Mouse (Mus musculus) kidney, postnatal 25 days (tissue): ENCODE data around the gene Gcdh.

Experiments used
- DNase-seq, 2 experiments: peaks; one replicate each; pipeline ENCODE4 v3.0.0; 2021; ENCODE audit warnings: mixed read lengths in 2 of 2

The Gcdh gene

DNA sequence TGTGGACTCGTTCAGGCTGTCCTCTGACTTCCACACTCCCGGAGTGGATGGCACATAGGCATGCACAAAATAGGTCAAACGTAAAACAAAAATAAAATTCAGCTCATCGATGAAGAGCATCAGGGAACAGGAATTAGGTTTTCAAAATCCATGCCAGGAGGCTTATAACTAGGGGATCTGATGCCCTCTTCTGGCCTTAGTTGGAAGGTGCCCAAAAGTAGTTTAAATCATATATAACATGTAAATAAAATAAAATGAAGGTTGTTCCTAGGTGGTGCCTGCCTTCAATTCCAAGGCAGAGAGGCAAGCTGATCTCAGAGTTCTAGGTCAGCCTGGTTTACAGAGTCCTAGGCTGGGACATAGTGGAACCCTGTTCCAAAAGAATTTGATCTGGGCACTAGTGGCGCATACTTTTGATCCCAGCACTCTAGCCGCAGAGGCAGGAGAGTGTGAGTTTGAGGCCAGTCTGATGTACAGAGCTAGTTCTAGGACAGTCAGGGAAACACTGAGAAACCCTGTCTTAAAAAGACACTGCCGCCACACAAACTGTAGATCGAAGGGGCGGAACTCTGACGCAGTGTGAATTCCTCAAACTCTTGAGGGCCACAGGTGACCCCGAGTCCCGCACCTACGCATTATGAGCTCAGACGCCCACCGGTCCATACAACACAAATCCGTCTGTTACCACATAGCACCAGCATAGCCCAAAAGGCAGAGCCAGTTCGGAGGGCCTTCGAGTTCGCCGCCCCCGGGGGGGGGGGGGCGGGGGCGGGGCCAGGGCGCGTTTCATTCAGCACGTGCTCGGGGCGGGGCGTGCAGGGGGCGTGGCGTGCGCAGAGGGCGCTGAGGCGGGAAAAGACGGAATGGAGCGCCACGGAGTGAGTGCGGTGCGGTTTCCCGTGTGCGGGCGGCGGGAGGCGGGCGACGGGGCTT, 22.1 kb downstream of the Gcdh start, which contains the start of gene Syce2:
TSS of gene Syce2 (plus strand) at position 736 of the 933 bp plus-strand sequence.
- DNase-seq: peak; percentile 90 to 91

DNA sequence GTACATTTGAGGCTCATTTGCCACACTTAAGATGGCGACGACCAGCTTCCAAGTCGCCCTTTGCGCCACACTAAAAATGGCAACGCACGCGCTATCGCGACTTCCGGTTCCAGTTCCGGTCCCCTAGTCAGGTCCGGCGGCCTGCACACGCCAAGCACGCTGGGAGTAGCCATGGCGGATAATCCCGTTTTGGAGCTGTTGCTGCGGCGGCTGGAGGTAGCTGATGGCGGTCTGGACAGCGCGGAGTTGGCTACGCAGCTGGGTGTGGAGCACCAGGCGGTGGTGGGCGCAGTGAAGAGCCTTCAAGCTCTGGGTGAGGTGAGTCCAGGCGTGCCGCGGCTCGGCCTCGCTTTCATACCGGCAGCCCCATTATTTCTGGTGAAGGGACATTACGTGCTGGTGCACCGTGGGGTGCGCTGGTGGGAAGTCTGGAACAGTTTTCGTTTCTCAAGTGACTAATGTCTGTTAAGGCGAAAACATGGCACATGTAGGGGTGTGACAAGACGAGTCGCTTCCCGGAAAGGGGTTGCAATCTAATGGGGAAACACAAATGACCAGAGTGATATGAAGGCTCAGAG, 36.8 kb downstream of the Gcdh start, which contains the start of gene Farsa:
TSS of gene Farsa (plus strand) at position 126 of the 578 bp plus-strand sequence.
- DNase-seq: peak; percentile 95 to 96

DNA sequence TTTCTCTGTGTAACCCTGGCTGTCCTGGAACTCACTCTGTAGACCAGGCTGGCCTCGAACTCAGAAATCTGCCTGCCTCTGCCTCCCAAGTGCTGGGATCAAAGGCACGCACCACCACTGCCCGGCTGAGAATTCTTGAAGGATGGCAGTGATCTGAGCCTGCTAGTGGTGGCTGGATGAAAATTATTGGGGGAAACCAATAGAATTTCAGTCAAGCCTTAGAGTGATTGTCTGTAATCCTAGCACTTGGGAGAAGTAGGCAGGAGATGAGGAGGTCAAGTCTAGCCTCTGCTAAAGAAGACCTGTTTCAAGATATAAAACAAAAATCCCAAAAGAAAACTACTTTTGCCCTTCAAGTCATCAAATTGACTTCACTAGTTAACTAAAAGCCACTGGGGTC, 37.3 kb downstream of the Gcdh start:
- DNase-seq: no peak

DNA sequence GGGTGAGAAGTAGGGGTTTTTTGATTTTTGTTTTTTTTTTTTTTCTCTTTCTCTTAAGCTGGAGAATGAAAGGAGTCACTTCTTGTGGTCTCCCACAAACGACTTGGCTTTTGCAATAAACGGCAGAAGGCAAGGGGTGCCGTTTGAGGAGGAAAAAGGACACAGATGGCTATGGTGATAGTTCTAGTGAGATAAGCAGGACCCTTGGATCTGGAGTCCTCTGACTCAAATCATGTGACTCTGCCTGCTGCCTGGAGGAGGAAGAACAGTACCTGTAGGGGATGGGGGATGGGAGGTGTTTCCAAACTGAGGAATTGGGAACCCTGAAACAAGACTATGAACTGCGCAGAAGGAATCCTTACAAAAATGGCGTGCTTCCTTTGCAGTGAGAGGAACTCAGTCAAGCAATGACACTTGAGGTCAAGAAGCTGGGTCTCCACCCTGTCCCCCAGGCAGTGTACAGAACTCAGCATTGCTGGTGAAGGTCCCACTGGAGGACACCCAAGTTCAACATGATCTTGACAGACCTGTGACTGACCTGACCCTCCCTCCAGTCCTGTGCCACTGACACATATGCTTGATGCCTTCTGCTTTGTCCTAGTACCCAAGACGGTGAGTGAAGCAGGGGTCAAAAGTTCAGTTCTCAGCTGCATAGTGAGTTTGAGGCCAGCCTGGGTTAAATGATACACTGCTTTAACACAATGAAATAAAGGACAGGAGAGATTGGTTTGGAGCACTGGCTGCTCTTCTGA, 45.9 kb downstream of the Gcdh start:
- DNase-seq: peak in 1 of 2 experiments; percentile 34

DNA sequence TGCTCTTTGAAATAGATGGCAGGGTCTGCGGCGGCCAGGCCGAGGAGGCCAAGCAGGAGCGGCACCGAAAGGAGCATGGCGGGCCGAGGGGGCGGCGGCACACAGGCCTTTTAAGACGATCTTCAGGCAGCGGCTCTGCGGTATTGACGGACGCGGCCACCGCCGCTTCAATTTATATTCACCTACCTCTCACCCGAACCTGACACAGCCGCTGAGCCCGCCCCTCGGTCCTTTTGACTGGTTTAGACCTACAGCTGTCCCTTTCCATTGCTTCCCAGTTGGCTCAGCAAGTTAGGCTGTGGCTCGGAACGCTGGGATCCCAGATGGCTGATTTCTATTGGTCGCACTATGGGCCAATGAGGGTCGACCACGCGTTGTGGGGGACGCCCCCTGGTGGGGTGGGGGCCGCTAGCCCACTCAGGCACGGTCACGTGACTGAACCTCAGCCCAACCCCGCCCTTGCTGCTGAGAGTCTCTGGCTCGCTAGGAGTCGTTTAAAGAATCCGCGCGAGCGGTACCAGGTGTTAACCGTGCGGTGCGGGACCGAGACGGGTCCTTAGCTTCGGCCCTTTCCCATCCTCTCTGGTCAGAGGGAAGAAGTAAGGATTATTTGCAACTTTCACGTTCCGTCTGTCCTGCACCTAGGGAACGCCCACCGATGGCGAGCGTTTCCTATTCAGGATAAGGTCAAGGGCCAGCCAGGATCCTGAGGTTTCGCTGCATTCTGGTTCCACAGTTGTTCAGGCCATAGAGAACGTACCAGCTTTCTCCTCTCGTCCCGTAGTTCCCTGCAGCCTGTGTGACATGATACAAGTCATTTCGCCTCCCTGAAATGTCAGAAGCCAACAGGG, 46.8 kb downstream of the Gcdh start, which contains the start of gene Calr:
TSS of gene Calr (minus strand) at position 213 of the 851 bp plus-strand sequence.
- DNase-seq: peak; percentile 99 to 100

DNA sequence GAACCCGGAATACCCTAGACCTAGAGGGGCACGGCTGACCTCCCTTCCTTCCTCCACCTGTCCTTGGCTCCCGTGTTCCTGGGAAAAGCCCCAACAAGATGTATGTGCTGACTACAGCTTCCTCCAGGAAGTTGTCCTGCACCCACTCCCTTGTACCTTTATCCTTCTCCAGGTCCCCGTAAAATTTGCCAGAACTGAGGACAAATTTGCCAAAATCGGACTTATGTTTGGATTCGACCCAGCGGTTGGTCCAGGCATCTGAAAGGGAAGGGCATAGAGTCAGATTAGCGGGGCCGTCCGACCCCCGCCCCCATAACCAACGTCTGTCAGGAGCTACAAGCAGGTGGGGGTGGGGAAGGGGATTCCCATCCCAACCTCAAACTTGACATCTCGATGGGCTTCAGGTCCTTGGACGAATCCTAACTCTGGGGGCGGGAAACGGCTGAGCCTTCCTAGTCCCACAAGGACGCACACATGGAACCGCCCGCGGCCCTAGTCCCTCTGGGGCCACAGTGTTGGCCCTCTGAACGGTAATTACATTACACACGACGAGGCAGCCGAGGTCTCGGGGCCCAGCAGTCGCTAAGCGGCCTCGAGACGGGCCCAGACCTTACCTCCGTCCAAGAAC, 47.5 kb downstream of the Gcdh start:
- DNase-seq: no peak

DNA sequence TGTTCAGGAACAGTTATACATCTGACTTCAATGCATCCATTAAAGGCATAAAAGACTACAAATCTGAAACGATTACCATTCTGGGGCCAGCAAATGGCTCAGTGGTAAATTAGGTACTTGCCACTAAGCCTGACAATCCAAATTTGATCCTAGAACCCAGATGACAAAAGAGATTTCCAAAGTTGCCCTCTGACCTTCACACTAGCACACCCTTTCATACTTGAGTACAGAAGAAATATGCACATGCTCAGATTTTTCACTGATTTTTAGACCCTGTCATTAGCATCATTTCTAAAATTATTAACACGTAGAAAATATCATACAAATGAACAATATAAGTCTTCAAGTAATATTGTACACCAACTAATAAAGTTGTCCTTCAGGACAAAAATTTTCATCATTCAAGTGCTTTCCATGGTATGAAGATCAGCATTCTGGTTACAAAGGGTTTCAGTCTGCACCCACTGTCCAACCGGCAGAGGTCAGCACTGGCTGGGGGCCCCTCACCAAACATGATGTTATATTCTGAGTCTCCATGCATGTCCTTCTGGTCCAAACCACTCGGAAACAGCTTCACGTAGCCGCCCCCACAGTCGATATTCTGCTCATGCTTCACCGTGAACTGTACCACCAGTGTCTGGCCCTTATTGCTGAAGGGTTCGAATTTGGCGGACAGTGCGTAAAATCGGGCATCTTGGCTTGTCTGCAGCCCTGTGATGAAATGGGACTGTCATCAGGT, 48.2 kb downstream of the Gcdh start:
- peak; percentile 45 to 66 for DNase-seq

DNA sequence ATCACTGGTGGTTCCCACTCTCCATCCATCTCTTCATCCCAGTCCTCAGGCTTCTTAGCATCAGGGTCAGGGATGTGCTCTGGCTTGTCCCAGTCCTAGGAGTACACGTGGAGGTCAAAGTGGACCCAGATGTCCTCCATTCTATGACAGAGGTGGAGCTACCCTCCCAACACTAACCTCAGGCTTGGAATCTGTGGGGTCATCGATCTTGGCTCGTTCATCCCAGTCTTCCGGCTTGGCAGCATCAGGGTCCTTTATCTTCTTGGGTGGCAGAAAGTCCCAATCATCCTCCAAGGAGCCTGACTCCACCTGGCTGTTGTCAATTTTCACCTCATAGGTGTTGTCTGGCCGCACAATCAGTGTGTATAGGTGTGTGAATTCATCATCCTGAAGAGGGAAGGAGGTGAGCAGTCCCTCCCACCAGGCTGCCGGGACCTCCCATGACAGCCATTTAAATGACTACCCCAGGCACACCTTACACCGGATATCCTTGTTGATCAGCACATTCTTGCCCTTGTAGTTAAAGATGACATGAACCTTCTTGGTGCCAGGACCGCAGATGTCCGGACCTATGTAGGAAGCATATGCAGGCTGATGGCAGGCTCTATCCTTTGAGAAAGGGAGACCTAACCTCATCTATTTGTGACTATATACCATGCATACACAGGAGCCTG, 49.2 kb downstream of the Gcdh start:
- peak in 1 of 2 experiments; percentile 33 for DNase-seq

DNA sequence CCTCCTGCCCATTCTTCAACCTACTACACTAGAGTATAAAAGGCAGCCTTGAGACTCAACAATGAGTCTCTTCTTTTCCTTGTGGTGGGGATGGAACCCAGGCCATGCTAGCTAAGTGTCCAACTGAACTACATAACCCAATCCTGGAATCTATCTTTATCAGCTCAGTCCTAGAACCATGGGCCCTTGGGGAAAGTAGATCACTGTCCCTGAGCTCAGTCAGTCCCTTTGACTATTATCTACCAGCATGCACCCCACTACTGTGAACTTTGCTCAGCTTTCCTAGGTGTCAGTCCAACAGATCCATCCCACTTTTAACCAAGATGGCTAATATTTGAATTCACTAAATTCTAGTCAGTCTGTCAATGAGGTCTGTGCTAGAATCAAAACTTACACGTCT, 52.2 kb downstream of the Gcdh start:
- no peak for DNase-seq

DNA sequence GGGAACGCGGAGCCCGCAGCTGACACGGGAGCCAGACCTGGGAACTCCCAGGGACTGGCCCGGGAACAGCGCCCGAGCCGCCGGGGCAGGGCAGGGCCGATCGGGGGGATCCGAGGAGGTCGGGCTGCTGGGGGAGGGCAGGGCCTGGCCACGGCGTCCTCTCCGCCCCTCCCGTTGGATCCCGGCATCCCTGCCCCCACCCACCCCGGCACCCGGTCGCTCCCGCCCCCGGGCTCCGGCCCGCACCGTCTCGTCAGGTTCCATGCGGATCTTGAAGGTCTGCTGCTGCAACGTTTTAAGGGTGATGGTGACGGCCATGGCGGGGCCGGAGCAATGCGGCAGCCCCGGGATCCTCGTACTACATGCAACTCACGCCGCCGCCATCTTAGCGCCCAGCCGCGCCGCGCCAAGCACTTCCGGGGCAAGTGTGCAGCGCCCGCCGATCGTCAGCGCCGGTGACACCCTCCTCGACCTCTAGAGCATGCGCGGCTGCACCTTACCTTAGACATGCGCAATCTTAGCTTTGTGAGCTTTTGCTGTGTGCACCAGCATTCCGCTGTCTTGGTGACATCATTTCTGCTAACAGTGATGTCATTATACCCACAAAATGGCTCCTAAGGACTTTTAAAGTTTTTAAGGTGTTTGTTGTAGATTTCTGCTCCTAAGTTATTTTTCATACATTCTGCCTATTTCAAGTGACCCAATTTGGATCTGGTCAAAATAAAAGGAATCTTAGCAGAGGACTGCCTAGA, 53.3 kb downstream of the Gcdh start, which contains the start of gene Rad23a:
TSS of gene Rad23a (minus strand) at position 418 of the 752 bp plus-strand sequence.
- DNase-seq: peak; percentile 91 to 96

DNA sequence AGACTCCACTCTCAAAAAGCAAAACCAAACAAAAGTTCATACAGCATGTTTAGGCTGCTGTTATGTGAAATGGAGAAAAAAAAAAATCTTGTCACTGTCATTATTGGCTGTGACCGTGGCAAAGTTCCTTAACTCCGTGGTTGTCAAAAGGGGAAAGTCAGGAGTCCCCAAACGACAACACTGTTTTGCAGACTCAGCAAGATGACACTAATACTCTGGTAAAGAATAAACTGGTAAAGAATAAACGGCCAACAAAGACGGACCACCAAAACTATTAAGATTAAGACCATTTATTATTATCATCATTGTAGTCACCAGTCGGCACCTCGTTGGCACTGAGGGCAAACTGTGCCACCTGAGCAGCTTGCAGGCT, 53.9 kb downstream of the Gcdh start:
- DNase-seq: no peak

DNA sequence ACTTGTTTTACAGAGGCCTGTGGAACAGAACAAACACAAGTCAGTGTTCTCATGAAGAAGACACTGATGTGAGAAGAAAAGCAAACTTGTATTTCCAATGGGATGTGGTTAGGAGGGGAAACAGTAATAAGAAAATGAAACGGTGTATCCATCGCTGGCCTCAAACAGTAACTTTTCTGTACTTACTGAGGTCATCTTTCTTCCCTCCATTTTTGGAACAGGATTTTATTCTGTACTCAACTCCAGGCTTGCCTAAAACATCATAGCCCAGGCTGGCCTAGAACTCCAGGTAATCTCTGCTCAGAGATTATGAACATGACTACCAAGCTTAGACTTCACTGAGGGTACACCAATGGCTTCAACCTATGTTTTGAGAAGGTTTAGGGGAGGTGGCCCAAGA, 54.3 kb downstream of the Gcdh start:
- DNase-seq: no peak

DNA sequence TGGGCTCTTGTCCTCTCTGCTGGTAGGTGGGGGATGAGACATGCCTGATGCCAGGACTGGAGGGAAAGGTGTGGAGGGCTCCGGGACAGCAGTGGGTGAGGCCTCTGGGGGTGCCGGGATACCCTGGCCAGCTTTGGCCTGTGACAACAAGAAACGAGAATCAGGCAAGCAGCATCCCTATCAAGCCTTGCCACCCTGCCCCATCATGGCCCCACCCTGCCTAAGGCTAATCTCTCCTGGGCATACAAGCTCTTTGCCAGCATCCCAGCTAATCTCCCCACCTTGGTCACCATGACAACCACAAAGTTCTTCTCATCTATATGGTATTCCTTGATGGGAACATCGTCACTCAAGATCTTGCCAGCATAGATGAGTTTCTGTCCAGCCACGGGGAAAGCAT, 55.2 kb downstream of the Gcdh start:
- no peak for DNase-seq

DNA sequence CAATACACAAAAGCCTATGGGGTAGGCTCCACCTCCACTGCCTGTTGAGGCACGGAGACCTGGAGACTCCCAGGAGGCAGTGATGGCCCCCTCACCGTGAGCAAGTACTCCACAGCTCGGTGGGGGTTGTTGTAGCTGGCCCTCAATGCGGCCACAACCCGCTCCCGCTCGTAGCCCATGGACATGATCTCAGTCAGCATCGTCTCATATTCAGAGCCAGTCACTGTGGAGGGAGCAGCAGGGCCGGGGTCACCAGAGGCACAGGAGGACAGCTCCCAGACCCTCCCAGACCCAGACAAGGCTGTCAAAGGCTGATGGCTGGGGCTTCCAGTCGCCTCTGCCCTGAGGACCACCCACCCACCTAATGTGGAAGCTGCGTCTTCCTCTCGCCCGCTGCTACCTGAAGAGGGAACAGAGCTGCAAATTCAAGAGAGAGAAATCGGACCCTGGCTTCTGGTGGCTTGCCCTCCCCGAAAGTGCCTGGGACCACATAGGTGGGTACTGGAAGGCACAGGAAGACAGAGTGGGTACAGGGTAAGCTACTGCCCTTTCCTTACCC, 55.7 kb downstream of the Gcdh start:
- DNase-seq: no peak

DNA sequence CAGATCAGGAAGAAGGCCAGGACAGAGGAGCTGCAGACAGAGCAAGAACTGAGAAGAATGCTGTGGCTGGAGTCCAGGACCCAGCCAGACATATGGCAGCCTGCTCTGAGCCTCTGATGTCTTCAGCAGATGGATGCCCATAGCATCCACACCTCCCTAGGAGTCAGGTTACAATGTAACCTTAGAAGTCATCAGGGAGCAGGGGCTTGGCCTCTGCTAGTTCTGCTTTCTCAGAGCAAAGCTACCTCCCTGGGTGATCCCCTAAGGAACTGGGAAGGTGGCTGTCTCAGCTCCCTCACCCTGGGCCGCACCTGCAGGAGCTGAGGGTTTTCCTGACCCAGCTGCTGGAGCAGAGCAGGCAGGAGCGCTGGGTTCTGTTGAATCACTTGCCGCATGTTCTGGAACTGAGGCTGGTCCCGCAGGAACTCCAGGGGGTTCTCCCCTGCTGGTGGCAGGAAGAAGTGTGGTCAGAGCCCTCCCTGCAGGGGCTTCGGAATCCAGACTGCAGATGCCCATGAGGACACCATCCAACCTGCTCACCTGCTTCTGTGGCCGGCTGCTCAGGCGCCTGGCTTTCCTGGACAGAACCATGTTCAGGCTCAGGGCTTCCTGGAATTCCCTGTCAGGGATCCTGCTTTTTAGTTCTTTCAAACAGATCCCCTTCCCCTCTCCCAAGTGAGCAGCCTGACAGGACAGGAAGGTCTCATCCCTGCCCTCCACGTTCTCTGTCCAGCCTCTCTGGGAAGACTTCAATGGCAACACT, 56.4 kb downstream of the Gcdh start:
- DNase-seq: no peak
